Mouse (Mus musculus) MEL (cell line): ENCODE results near the gene Kntc1. TPM values are rescaled to one million over a fixed set of nuclear protein-coding genes. Genes with fewer than 3 reads are reported as not detected.

ENCODE experiments used
- DNase-seq: peaks from one replicate; pipeline ENCODE4 v3.0.0; 2011; ENCODE audit warnings: low read depth, low spot score
- H3K27ac ChIP-seq: 2 replicates; pipeline ENCODE4 v1.5.1; 2012; ENCODE audit warnings: low read depth, mild to moderate bottlenecking, control low read depth, low read length, moderate library complexity; ENCODE audit not compliant: control insufficient read depth
- H3K27me3 ChIP-seq, 2 experiments: fragments of 150-350 bp in 1 of 2; sonication (generic) in 1 of 2; 2 replicates each; pipeline ENCODE4 v1.6.1; 2012; ENCODE audit warnings: low read length in 2 of 2, mild to moderate bottlenecking in 2 of 2, improper control_type of control experiment in 1 of 2, moderate library complexity in 1 of 2; ENCODE audit not compliant: insufficient read depth in 2 of 2, control insufficient read depth in 1 of 2
- H3K36me3 ChIP-seq, 2 experiments: 2 replicates each; pipeline ENCODE4 v1.6.1; 2012 to 2014; ENCODE audit warnings: low read length in 2 of 2, improper control_type of control experiment in 1 of 2, inconsistent platforms in 1 of 2, mild to moderate bottlenecking in 1 of 2; ENCODE audit not compliant: insufficient read depth in 2 of 2, control insufficient read depth in 1 of 2
- H3K4me1 ChIP-seq, 2 experiments: fragments of 150-350 bp in 1 of 2; sonication (generic) in 1 of 2; 2 replicates each; pipeline ENCODE4 v1.6.1; 2012; ENCODE audit warnings: low read length in 2 of 2, improper control_type of control experiment in 1 of 2, mild to moderate bottlenecking in 1 of 2; ENCODE audit not compliant: insufficient read depth in 2 of 2, control insufficient read depth in 1 of 2
- H3K4me3 ChIP-seq, 2 experiments: fragments of 150-350 bp in 1 of 2; sonication (generic) in 1 of 2; 2 replicates each; pipeline ENCODE4 v1.5.1; 2012; ENCODE audit warnings: low read depth in 2 of 2, low read length in 2 of 2, mild to moderate bottlenecking in 2 of 2, moderate library complexity in 2 of 2, control low read depth in 1 of 2, improper control_type of control experiment in 1 of 2; ENCODE audit not compliant: control insufficient read depth in 1 of 2, insufficient read depth in 1 of 2
- H3K79me2 ChIP-seq: 2 replicates; pipeline ENCODE4 v1.6.1; 2012; ENCODE audit warnings: mild to moderate bottlenecking, low read length, moderate library complexity; ENCODE audit not compliant: control insufficient read depth, poor library complexity, insufficient read depth
- H3K9ac ChIP-seq: 2 replicates; pipeline ENCODE4 v1.6.1; 2012; ENCODE audit warnings: low read depth, mild to moderate bottlenecking, control low read depth, low read length, moderate library complexity; ENCODE audit not compliant: control insufficient read depth, poor library complexity, severe bottlenecking
- H3K9me3 ChIP-seq: fragments of 150-350 bp; sonication (generic); replicated peaks from 2 replicates; pipeline ENCODE4 v1.6.1; 2012; ENCODE audit warnings: mild to moderate bottlenecking, low read length, improper control_type of control experiment, moderate library complexity; ENCODE audit not compliant: insufficient read depth
- CHD1 ChIP-seq: IDR thresholded peaks from 2 replicates; pipeline ENCODE4 v1.6.1; 2012; ENCODE audit warnings: low read depth, mild to moderate bottlenecking, inconsistent platforms, low read length, improper control_type of control experiment
- CTCF ChIP-seq, 3 experiments: IDR thresholded peaks in 2 of 3; conservative IDR thresholded peaks in 1 of 3; 2 replicates each; pipeline ENCODE4 v1.5.1; 2011 to 2012; ENCODE audit warnings: low read length in 3 of 3, low read depth in 2 of 3, mild to moderate bottlenecking in 2 of 3, improper control_type of control experiment in 1 of 3, inconsistent platforms in 1 of 3, mixed read lengths in 1 of 3, moderate library complexity in 1 of 3; ENCODE audit not compliant: control insufficient read depth in 1 of 3, insufficient read depth in 1 of 3, poor library complexity in 1 of 3, severe bottlenecking in 1 of 3
- E2F4 ChIP-seq: IDR thresholded peaks from 2 replicates; pipeline ENCODE4 v1.6.1; 2011; ENCODE audit warnings: low read depth, low read length, improper control_type of control experiment, borderline replicate concordance
- EP300 ChIP-seq, 2 experiments: IDR thresholded peaks; 2 replicates each; pipeline ENCODE4 v1.6.1; 2011; ENCODE audit warnings: improper control_type of control experiment in 2 of 2, low read length in 2 of 2, low read depth in 1 of 2, mild to moderate bottlenecking in 1 of 2
- ETS1 ChIP-seq: IDR thresholded peaks from 2 replicates; pipeline ENCODE4 v1.6.1; 2012; ENCODE audit warnings: low read depth, mild to moderate bottlenecking, inconsistent platforms, low read length, improper control_type of control experiment, moderate library complexity
- GABPA ChIP-seq: IDR thresholded peaks from 2 replicates; pipeline ENCODE4 v1.6.1; 2012; ENCODE audit warnings: low read depth, mild to moderate bottlenecking, inconsistent platforms, low read length, improper control_type of control experiment, moderate library complexity
- JUND ChIP-seq: IDR thresholded peaks from 2 replicates; pipeline ENCODE4 v1.6.1; 2011; ENCODE audit warnings: low read depth, mild to moderate bottlenecking, improper control_type of control experiment, low read length
- MAX ChIP-seq: IDR thresholded peaks from 2 replicates; pipeline ENCODE4 v1.6.1; 2011; ENCODE audit warnings: low read length, improper control_type of control experiment
- MAZ ChIP-seq: IDR thresholded peaks from 2 replicates; pipeline ENCODE4 v1.6.1; 2012; ENCODE audit warnings: low read depth, mild to moderate bottlenecking, inconsistent platforms, low read length, improper control_type of control experiment
- POLR2A ChIP-seq, 2 experiments: IDR thresholded peaks; 2 replicates each; pipeline ENCODE4 v1.6.1; 2011 to 2012; ENCODE audit warnings: low read length in 2 of 2, mild to moderate bottlenecking in 2 of 2, control low read depth in 1 of 2, improper control_type of control experiment in 1 of 2, low read depth in 1 of 2, moderate library complexity in 1 of 2; ENCODE audit not compliant: control insufficient read depth in 1 of 2, insufficient read depth in 1 of 2, poor library complexity in 1 of 2
- POLR2AphosphoS2 ChIP-seq: IDR thresholded peaks from 2 replicates; pipeline ENCODE4 v1.6.1; 2011; ENCODE audit warnings: low read length, improper control_type of control experiment
- SIN3A ChIP-seq: IDR thresholded peaks from 2 replicates; pipeline ENCODE4 v1.6.1; 2012; ENCODE audit warnings: low read length, improper control_type of control experiment, inconsistent platforms
- SMC3 ChIP-seq: IDR thresholded peaks from 2 replicates; pipeline ENCODE4 v1.6.1; 2011; ENCODE audit warnings: low read depth, low read length, improper control_type of control experiment
- TCF12 ChIP-seq: IDR thresholded peaks from 2 replicates; pipeline ENCODE4 v1.6.1; 2014; ENCODE audit warnings: low read depth, mild to moderate bottlenecking, inconsistent platforms, low read length, improper control_type of control experiment, moderate library complexity
- USF1 ChIP-seq: IDR thresholded peaks from 2 replicates; pipeline ENCODE4 v1.6.1; 2014; ENCODE audit warnings: low read depth, mild to moderate bottlenecking, inconsistent platforms, low read length, improper control_type of control experiment, moderate library complexity
- ZKSCAN1 ChIP-seq: IDR thresholded peaks from 2 replicates; pipeline ENCODE4 v1.6.1; 2012; ENCODE audit warnings: low read depth, mild to moderate bottlenecking, inconsistent platforms, low read length, improper control_type of control experiment, moderate library complexity
- ZMIZ1 ChIP-seq: IDR thresholded peaks from 2 replicates; pipeline ENCODE4 v1.6.1; 2012; ENCODE audit warnings: low read depth, mild to moderate bottlenecking, inconsistent platforms, low read length, improper control_type of control experiment, moderate library complexity
- ZNF384 ChIP-seq: IDR thresholded peaks from 2 replicates; pipeline ENCODE4 v1.6.1; 2012; ENCODE audit warnings: low read depth, mild to moderate bottlenecking, inconsistent platforms, low read length, improper control_type of control experiment
- polyA plus RNA-seq, 2 experiments: library from polyadenylated mRNA; stranded (reverse) in 1 of 2; unstranded in 1 of 2; fragments of >175 nt in 1 of 2; fragments of >200 nt in 1 of 2; gene quantifications; 2 replicates each; pipeline versions ENCODE4 v1.2.1 to v1.2.4; 2012; ENCODE audit warnings: low replicate concordance in 2 of 2, low read depth in 1 of 2; ENCODE audit not compliant: insufficient read length in 2 of 2, insufficient read depth in 1 of 2, missing spikeins in 1 of 2
- total RNA-seq: library from RNA; depleted of rRNA; stranded (reverse); fragments of 300-350 nt; gene quantifications from 2 replicates; pipeline ENCODE4 v1.2.3, GENCODE M21; 2012

Gene Kntc1
- total and polyA plus RNA-seq, 3 experiments = 27.0 to 29.7 TPM; not detected in 1

- TF ChIP-seq EP300 (IDR thresholded peaks at IDR 0.05; ENCODE audit: low read depth in 1 of 2, low read length in 2 of 2) (peak in 1 of 2 experiments; percentile 45; a peak in 1 of 4 replicates), GABPA (no peak), JUND (no peak), ZMIZ1 (peak; percentile 92), CTCF (IDR thresholded peaks at IDR 0.05 in 2 of 3, conservative IDR thresholded peaks at IDR 0.05 in 1 of 3; ENCODE audit: control insufficient read depth in 1 of 3, insufficient read depth in 1 of 3, low read depth in 2 of 3, low read length in 3 of 3, poor library complexity in 1 of 3, severe bottlenecking in 1 of 3) (0 out of 6 replicates have a peak, but pooled peaks of 1 of the 3 experiments have one; percentile 8)
Measured at GRCm38 (mm10) chr5:123749065-123750064, at the start of gene Kntc1, which contains the start of gene Rsrc2 (continued).

- Histone ChIP-seq H3K27me3 (no peaks in the 10 kb centered on the region), H3K9ac (no peak overlapping the region), H3K9me3 (no peaks in the 10 kb centered on the region), H3K27ac (no peak overlapping the region), H3K79me2 (no peaks in the 10 kb centered on the region), H3K4me1 (no peaks in the 10 kb centered on the region), H3K36me3 (peaks cover 0 to 39% of the 10 kb centered on the region in 2 experiments; a peak in 2 of 4 replicates), H3K4me3 (no peak overlapping the region)
- peak; percentile 29 for DNase-seq
- TF ChIP-seq EP300 (IDR thresholded peaks at IDR 0.05; ENCODE audit: low read depth in 1 of 2, low read length in 2 of 2) (no peak), ZNF384 (no peak), ZKSCAN1 (no peak), POLR2AphosphoS2 (no peak), E2F4 (no peak), CHD1 (no peak), SMC3 (no peak), SIN3A (no peak), MAX (no peak), POLR2A (IDR thresholded peaks at IDR 0.05; ENCODE audit: control insufficient read depth in 1 of 2, insufficient read depth in 1 of 2, low read depth in 1 of 2, low read length in 2 of 2, poor library complexity in 1 of 2) (no peak), TCF12 (no peak), MAZ (no peak), USF1 (no peak), ETS1 (no peak)
Measured at GRCm38 (mm10) chr5:123700625-123701024, 48.9 kb upstream of the Kntc1 start.
